Mouse (Mus musculus) CH12.LX (cell line): ENCODE data around the gene Gm20431.

Experiments
- CTCF ChIP-seq, 2 experiments: IDR thresholded peaks in 1 of 2; conservative IDR thresholded peaks in 1 of 2; 2 replicates each; pipeline ENCODE4 v1.5.1; 2011 to 2012; ENCODE audit warnings: low read depth in 2 of 2, low read length in 2 of 2, improper control_type of control experiment in 1 of 2, inconsistent platforms in 1 of 2, mild to moderate bottlenecking in 1 of 2, moderate library complexity in 1 of 2
- EP300 ChIP-seq: IDR thresholded peaks from 2 replicates; pipeline ENCODE4 v1.6.1; 2011; ENCODE audit warnings: low read length, improper control_type of control experiment
- MAZ ChIP-seq: IDR thresholded peaks from 2 replicates; pipeline ENCODE4 v1.6.1; 2012; ENCODE audit warnings: low read depth, mild to moderate bottlenecking, inconsistent platforms, low read length, improper control_type of control experiment, moderate library complexity
- POLR2A ChIP-seq: IDR thresholded peaks from 2 replicates; pipeline ENCODE4 v1.6.1; 2011; ENCODE audit warnings: low read depth, mild to moderate bottlenecking, improper control_type of control experiment, low read length

GRCm38 (mm10) chr2:167704409-167704808 lies 43.1 kb upstream of the Gm20431 start:
- no peak for TF ChIP-seq EP300
- TF ChIP-seq CTCF (conservative IDR thresholded peaks at IDR 0.05 in 1 of 2, IDR thresholded peaks at IDR 0.05 in 1 of 2; ENCODE audit: low read depth in 2 of 2, low read length in 2 of 2): no peak
- TF ChIP-seq MAZ: no peak
- TF ChIP-seq POLR2A: no peak
